Mouse (Mus musculus) heart, postnatal 0 days (tissue): ENCODE measurements around the gene 4931428L18Rik.

Experiments
- CTCF ChIP-seq: IDR thresholded peaks from 2 replicates; pipeline ENCODE4 v1.5.1; 2016; ENCODE audit warnings: antibody characterized with exemption, control low read depth, low read depth
- EP300 ChIP-seq: IDR thresholded peaks from 2 replicates; pipeline ENCODE4 v1.6.1; 2016; ENCODE audit warnings: antibody characterized with exemption, low read depth

DNA sequence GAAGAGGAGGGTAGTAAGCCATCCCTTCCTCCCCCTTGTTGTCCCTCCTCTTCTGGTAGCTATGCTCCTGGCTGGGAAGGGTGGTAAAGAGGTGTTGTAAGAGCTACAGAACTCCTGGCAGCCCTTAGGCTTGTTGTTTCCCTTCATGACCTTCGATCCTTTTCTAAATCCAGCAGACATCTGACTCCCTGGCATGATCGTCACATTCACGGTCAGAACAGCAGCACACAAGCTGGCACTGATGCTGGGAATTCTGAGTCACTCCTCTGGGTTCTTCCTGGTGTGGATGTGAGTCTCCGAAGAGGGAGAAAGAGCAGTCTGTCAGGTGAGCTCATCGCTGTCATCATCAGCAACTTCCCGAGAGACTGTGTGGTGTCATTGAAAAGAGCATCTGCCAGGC is 203.2 kb downstream of the 4931428L18Rik start:
- no peak for TF ChIP-seq CTCF
- TF ChIP-seq EP300 = 0 out of 2 replicates have a peak, but pooled peaks have one; percentile 14
